Mouse (Mus musculus) heart, adult 2 months (tissue): ENCODE data around the gene Vti1a.

Experiments used
- CTCF ChIP-seq: fragments of 200-600 bp; IDR thresholded peaks from 2 replicates; pipeline ENCODE4 v1.8.1; 2022; ENCODE audit warnings: antibody characterized with exemption, mild to moderate bottlenecking, moderate library complexity
- EP300 ChIP-seq: fragments of 200-500 bp; IDR thresholded peaks from 2 replicates; pipeline ENCODE4 v1.6.1; 2011; ENCODE audit warnings: low read depth, low read length, control low read depth; ENCODE audit not compliant: insufficient read depth

GRCm38 (mm10) chr19:55571486-55571885 is 255.4 kb downstream of the Vti1a start:
- TF ChIP-seq CTCF = no peak
- TF ChIP-seq EP300 = no peak
